Comparison of ENCODE assay signal across 28 mouse cellular contexts in genomic region chr5:97046680-97047079, GRCm38 (mm10).
"Had no signal": no experiment of that assay in that cellular context is flagged by ENCODE, and none has a peak within 500 bp of the region (broad histone marks: within the 10 kb centered on the region; RNA-seq: fewer than 3 reads in every experiment).

No protein-coding gene starts in this region.

- H3K4me2 ChIP-seq: heart, embryonic 11.5 days; heart, embryonic 13.5 days; heart, embryonic 15.5 days; hindbrain, embryonic 13.5 days; hindbrain, embryonic 15.5 days; kidney, embryonic 15.5 days; limb, embryonic 12.5 days; liver, embryonic 11.5 days; liver, embryonic 13.5 days; liver, embryonic 15.5 days had no signal

- ATAC-seq: hindbrain, postnatal 0 days had no signal

- H3K27me3 ChIP-seq: heart, embryonic 13.5 days; heart, embryonic 15.5 days; hindbrain, embryonic 13.5 days; hindbrain, embryonic 15.5 days; kidney, embryonic 15.5 days; limb, embryonic 12.5 days; liver, embryonic 13.5 days; liver, embryonic 15.5 days had no signal

- H3K27ac ChIP-seq: gastrocnemius, adult 2 months; heart, adult 2 months; heart, embryonic 13.5 days; heart, embryonic 15.5 days; hindbrain, embryonic 10.5 days; hindbrain, embryonic 13.5 days; hindbrain, embryonic 15.5 days; hindbrain, postnatal 0 days; kidney, embryonic 15.5 days; kidney, postnatal 0 days; limb, embryonic 12.5 days; liver, embryonic 13.5 days; liver, embryonic 15.5 days had no signal

- H3K4me1 ChIP-seq: heart, embryonic 15.5 days; hindbrain, embryonic 10.5 days; hindbrain, embryonic 13.5 days; hindbrain, embryonic 15.5 days; kidney, embryonic 15.5 days; limb, embryonic 12.5 days had no signal

- DNase-seq: gastrocnemius, adult 2 months; gastrocnemius, postnatal 10 days; gastrocnemius, postnatal 25 days; heart, adult 2 months; heart, postnatal 14 days; heart, postnatal 4 days; kidney, adult 11 months; kidney, adult 2 months; kidney, adult 9 months; kidney, postnatal 14 days; kidney, postnatal 36 days; layer of hippocampus, adult 9-11 months; layer of hippocampus, postnatal 36 days; left cerebral cortex, postnatal 4 days; liver; liver, embryonic 13.5 days had no signal

- H3K4me3 ChIP-seq: gastrocnemius, adult 2 months; heart, adult 2 months; heart, embryonic 13.5 days; heart, embryonic 15.5 days; hindbrain, embryonic 10.5 days; hindbrain, embryonic 13.5 days; hindbrain, embryonic 15.5 days; kidney, embryonic 15.5 days; limb, embryonic 12.5 days; liver, embryonic 13.5 days; liver, embryonic 15.5 days had no signal

- H3K9me3 ChIP-seq: heart, embryonic 13.5 days; heart, embryonic 15.5 days; hindbrain, embryonic 10.5 days; hindbrain, embryonic 13.5 days; hindbrain, embryonic 15.5 days; kidney, embryonic 15.5 days; limb, embryonic 12.5 days; liver, embryonic 13.5 days; liver, embryonic 15.5 days had no signal

- H3K36me3 ChIP-seq: hindbrain, embryonic 15.5 days had no signal

- H3K9ac ChIP-seq: heart, embryonic 13.5 days; heart, embryonic 15.5 days; hindbrain, embryonic 13.5 days; hindbrain, embryonic 15.5 days; kidney, embryonic 15.5 days; limb, embryonic 12.5 days; liver, embryonic 13.5 days; liver, embryonic 15.5 days had no signal
